Mouse (Mus musculus) intestine, postnatal 0 days (tissue): ENCODE data around the gene Hoxa6. TPM values are rescaled to one million over a fixed set of nuclear protein-coding genes. Genes with fewer than 3 reads are reported as not detected.

Source experiments
- ATAC-seq: fragments of 200-750 bp; cut with Nextera tagmentation; 2 replicates; pipeline ENCODE4 v1.8.0; 2017; ENCODE audit warnings: mild to moderate bottlenecking, moderate TSS enrichment, moderate library complexity
- H3K27ac ChIP-seq: fragments of 300-500 bp; sonication (generic); 2 replicates; pipeline ENCODE4 v1.5.1; 2014; ENCODE audit warnings: mild to moderate bottlenecking, low read depth, low read length, moderate library complexity
- H3K27me3 ChIP-seq: fragments of 300-500 bp; sonication (generic); replicated peaks from 2 replicates; pipeline ENCODE4 v1.6.1; 2014; ENCODE audit warnings: low read length, mixed read lengths; ENCODE audit not compliant: control insufficient read depth, insufficient read depth
- H3K36me3 ChIP-seq: fragments of 300-500 bp; sonication (generic); 2 replicates; pipeline ENCODE4 v1.6.1; 2014; ENCODE audit warnings: mild to moderate bottlenecking, moderate library complexity; ENCODE audit not compliant: control insufficient read depth, insufficient read depth
- H3K4me1 ChIP-seq: fragments of 300-500 bp; sonication (generic); replicated peaks from 2 replicates; pipeline ENCODE4 v1.6.1; 2014; ENCODE audit warnings: antibody characterized with exemption, low read length, mixed read lengths; ENCODE audit not compliant: control insufficient read depth, insufficient read depth
- H3K4me2 ChIP-seq: fragments of 300-500 bp; sonication (generic); replicated peaks from 2 replicates; pipeline ENCODE4 v1.6.1; 2014; ENCODE audit warnings: low read depth, mild to moderate bottlenecking, moderate library complexity
- H3K4me3 ChIP-seq: fragments of 300-500 bp; sonication (generic); 2 replicates; pipeline ENCODE4 v1.5.1; 2014; ENCODE audit warnings: low read depth, low read length
- H3K9ac ChIP-seq: fragments of 300-500 bp; sonication (generic); 2 replicates; pipeline ENCODE4 v1.6.1; 2014; ENCODE audit warnings: mild to moderate bottlenecking, low read depth, low read length
- H3K9me3 ChIP-seq: fragments of 300-500 bp; sonication (generic); 2 replicates; pipeline ENCODE4 v1.6.1; 2016; ENCODE audit warnings: mixed run types; ENCODE audit not compliant: control insufficient read depth
- CTCF ChIP-seq: sonication (generic); IDR thresholded peaks from 2 replicates; pipeline ENCODE4 v1.5.1; 2016; ENCODE audit warnings: low read depth, mild to moderate bottlenecking, control low read depth, antibody characterized with exemption, moderate library complexity
- WGBS: fragments of 180-500 bp; shearing (Covaris S2); extraction: QIAGEN DNeasy Blood & Tissue Kit; methylation state at CpG from one replicate; pipeline ENCODE4 v1.1.7; 2014; 5-methylcytosine and 5-hydroxymethylcytosine counted together
- polyA plus RNA-seq: library from polyadenylated mRNA; unstranded; fragments of >200 nt; fragmentation: Nextera tagmentation; extraction: Ambion mirVana; gene quantifications from 2 replicates; pipeline ENCODE4 v1.2.1, GENCODE M21; 2015

Hoxa6 gene
- polyA plus RNA-seq, 1 experiment from 2014 or later = 0.76 TPM

DNA sequence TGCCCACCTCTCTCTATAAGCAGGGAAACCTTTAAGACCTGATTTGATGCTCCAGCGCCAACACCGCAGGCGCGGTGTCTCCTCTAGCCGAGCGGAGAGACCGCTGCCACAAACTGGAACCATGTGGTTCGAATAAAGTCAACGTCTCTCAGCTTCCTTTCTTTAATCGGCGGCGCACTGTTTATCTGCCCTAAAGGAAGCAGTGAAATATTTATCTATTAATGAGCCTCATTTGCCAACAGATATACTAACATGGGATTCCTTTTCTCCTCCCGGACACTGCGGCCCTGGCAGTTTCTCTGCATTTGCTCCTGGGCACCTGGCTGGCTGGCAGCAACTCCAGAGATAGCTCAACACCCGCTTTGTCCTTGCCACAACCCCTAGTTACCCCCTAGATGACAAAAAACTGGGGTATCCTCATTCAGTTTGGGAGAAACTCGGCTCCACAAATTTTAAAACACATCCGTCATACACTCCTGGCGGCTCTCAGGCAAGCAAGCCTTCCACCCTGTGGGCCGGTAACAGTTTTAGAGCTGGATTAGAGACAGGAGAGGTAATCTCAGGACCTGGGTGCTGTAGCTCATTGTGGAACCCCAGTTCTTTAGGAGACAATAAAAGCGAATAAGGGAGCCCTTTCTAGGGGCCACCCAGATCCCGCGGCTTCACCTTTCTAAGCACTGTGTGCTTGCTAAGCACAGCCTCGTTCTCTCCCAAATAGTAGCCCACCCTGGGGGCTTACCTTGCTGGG lies 9.5 kb upstream of the Hoxa6 start:
- WGBS = 19% methylated on average over 23 of the region's 23 CpGs
- Histone ChIP-seq H3K4me1 (no peaks in the 10 kb centered on the region; the same call in 1 of the 2 replicates), H3K27ac (no peak overlapping the region), H3K4me3 (peak overlapping the region; percentile 38), H3K9ac (no peak overlapping the region), H3K4me2 (peak overlapping the region; percentile 58), H3K36me3 (no peaks in the 10 kb centered on the region), H3K27me3 (peaks cover 95% of the 10 kb centered on the region), H3K9me3 (no peaks in the 10 kb centered on the region)
- ATAC-seq = no peak
- TF ChIP-seq CTCF = no peak

- peak overlapping the region; percentile 58 for H3K4me2 ChIP-seq
- H3K27me3 ChIP-seq = peaks cover 95% of the 10 kb centered on the region
- peak overlapping the region; percentile 38 for H3K4me3 ChIP-seq
- H3K9ac ChIP-seq = no peak overlapping the region
- no peaks in the 10 kb centered on the region; the same call in 1 of the 2 replicates for H3K4me1 ChIP-seq
- ATAC-seq = 0 out of 2 replicates have a peak, but pooled peaks have one; percentile 10
- TF ChIP-seq CTCF = no peak
- no peaks in the 10 kb centered on the region for H3K9me3 ChIP-seq
- no peak overlapping the region for H3K27ac ChIP-seq
- WGBS = 1% methylated on average over 24 of the region's 25 CpGs
- no peaks in the 10 kb centered on the region for H3K36me3 ChIP-seq
These were observed 8.9 kb upstream of the Hoxa6 start for GRCm38 (mm10) chr6:52217459-52217768.

GRCm38 (mm10) chr6:52216691-52217458 lies 8.4 kb upstream of the Hoxa6 start:
- Histone ChIP-seq H3K4me2 (peak overlapping the region; percentile 58), H3K27ac (peak overlapping the region; percentile 23; the same call in 1 of the 2 replicates), H3K36me3 (no peaks in the 10 kb centered on the region), H3K4me1 (no peaks in the 10 kb centered on the region), H3K27me3 (peaks cover 94% of the 10 kb centered on the region), H3K4me3 (peak overlapping the region; percentile 38), H3K9me3 (no peaks in the 10 kb centered on the region), H3K9ac (0 out of 2 replicates have a peak overlapping the region, but pooled peaks have one; percentile 22)
- no peak for ATAC-seq
- TF ChIP-seq CTCF = no peak
- WGBS = 1% methylated on average over 59 of the region's 60 CpGs

- WGBS = 9% methylated on average over 30 of the region's 30 CpGs
- Histone ChIP-seq H3K9ac (no peak overlapping the region), H3K27ac (no peak overlapping the region), H3K27me3 (peaks cover 95% of the 10 kb centered on the region), H3K4me2 (peak overlapping the region; percentile 58), H3K9me3 (no peaks in the 10 kb centered on the region), H3K36me3 (no peaks in the 10 kb centered on the region), H3K4me3 (peak overlapping the region; percentile 38), H3K4me1 (no peaks in the 10 kb centered on the region)
- ATAC-seq = no peak
- TF ChIP-seq CTCF = no peak
These were observed 7.4 kb upstream of the Hoxa6 start for GRCm38 (mm10) chr6:52215771-52216535.

- no peak for TF ChIP-seq CTCF
- Histone ChIP-seq H3K4me2 (no peak overlapping the region), H3K36me3 (no peaks in the 10 kb centered on the region), H3K9me3 (no peaks in the 10 kb centered on the region), H3K27ac (no peak overlapping the region), H3K4me3 (no peak overlapping the region), H3K4me1 (no peaks in the 10 kb centered on the region), H3K9ac (no peak overlapping the region), H3K27me3 (peaks cover 93% of the 10 kb centered on the region)
- ATAC-seq = no peak
- 46% methylated on average over 3 of the region's 3 CpGs for WGBS
These were observed 6.5 kb upstream of the Hoxa6 start for GRCm38 (mm10) chr6:52215070-52215469.

DNA sequence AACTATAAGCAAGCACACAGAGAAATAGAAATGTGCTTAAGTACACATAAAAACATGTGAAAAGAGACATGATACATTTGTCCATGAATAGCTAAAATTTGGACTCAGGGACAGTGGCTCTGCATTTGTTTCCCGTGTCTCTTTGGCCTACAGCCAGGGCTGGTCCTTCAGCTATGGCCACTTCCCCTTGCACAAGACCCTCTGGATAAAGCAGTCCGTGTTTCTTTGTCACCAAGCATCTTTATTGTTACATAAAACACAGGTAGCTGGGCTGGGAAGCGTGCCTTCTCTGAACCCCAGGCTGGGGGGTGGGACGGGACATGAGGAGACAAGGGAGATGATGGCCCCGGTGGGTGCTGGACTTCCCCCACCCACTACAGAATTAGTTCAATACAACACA lies 5.7 kb upstream of the Hoxa6 start:
- 37% methylated on average over 5 of the region's 5 CpGs for WGBS
- no peak for ATAC-seq
- Histone ChIP-seq H3K4me3 (no peak overlapping the region), H3K4me1 (no peaks in the 10 kb centered on the region), H3K27me3 (peaks cover 95% of the 10 kb centered on the region), H3K36me3 (no peaks in the 10 kb centered on the region), H3K27ac (no peak overlapping the region), H3K4me2 (no peak overlapping the region), H3K9me3 (no peaks in the 10 kb centered on the region), H3K9ac (no peak overlapping the region)
- TF ChIP-seq CTCF = no peak
